Mouse (Mus musculus) MEL (cell line): Measurements from ENCODE around the gene Tspan9.

Source experiments
- E2F4 ChIP-seq: IDR thresholded peaks from 2 replicates; pipeline ENCODE4 v1.6.1; 2011; ENCODE audit warnings: low read depth, low read length, improper control_type of control experiment, borderline replicate concordance
- GATA1 ChIP-seq: IDR thresholded peaks from 2 replicates; pipeline ENCODE4 v1.6.1; 2011; ENCODE audit warnings: low read depth, low read length, improper control_type of control experiment
- JUND ChIP-seq: IDR thresholded peaks from 2 replicates; pipeline ENCODE4 v1.6.1; 2011; ENCODE audit warnings: low read depth, mild to moderate bottlenecking, improper control_type of control experiment, low read length
- MAX ChIP-seq: IDR thresholded peaks from 2 replicates; pipeline ENCODE4 v1.6.1; 2011; ENCODE audit warnings: low read length, improper control_type of control experiment
- POLR2A ChIP-seq, 2 experiments: IDR thresholded peaks; 2 replicates each; pipeline ENCODE4 v1.6.1; 2011 to 2012; ENCODE audit warnings: low read length in 2 of 2, mild to moderate bottlenecking in 2 of 2, control low read depth in 1 of 2, improper control_type of control experiment in 1 of 2, low read depth in 1 of 2, moderate library complexity in 1 of 2; ENCODE audit not compliant: control insufficient read depth in 1 of 2, insufficient read depth in 1 of 2, poor library complexity in 1 of 2
- POLR2AphosphoS2 ChIP-seq: IDR thresholded peaks from 2 replicates; pipeline ENCODE4 v1.6.1; 2011; ENCODE audit warnings: low read length, improper control_type of control experiment
- RAD21 ChIP-seq: IDR thresholded peaks from 2 replicates; pipeline ENCODE4 v1.6.1; 2011; ENCODE audit warnings: mild to moderate bottlenecking, low read depth, low read length, improper control_type of control experiment
- USF2 ChIP-seq, 2 experiments: IDR thresholded peaks; 2 replicates each; pipeline ENCODE4 v1.6.1; 2011 to 2012; ENCODE audit warnings: improper control_type of control experiment in 2 of 2, low read length in 2 of 2, borderline replicate concordance in 1 of 2, inconsistent platforms in 1 of 2, low read depth in 1 of 2, mild to moderate bottlenecking in 1 of 2; ENCODE audit not compliant: insufficient read depth in 1 of 2

DNA sequence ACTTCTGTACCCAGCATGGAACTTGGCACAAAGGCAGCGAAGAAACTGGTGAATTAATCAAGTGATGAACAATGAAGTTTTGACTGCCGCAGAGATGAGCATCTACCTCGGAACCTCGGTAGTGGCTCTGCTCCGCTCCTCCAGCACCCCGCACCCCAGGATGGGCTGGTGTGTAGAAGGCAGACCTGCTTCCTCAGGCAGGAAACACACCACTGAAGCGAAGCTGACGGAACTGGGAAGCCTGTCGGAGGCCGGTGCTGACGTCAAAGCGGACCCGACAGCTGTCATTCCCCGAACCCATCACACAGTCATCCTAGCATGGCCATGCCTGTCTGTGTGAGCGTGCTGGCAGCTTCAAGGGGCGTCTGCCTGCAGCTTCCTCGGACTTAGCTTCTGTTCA lies 131.6 kb downstream of the Tspan9 start:
- no peak for TF ChIP-seq GATA1
- no peak for TF ChIP-seq JUND
- no peak for TF ChIP-seq USF2 (IDR thresholded peaks at IDR 0.05; ENCODE audit: borderline replicate concordance in 1 of 2, insufficient read depth in 1 of 2, low read depth in 1 of 2, low read length in 2 of 2)
- TF ChIP-seq E2F4, result no peak
- no peak for TF ChIP-seq MAX
- no peak for TF ChIP-seq POLR2A (IDR thresholded peaks at IDR 0.05; ENCODE audit: control insufficient read depth in 1 of 2, insufficient read depth in 1 of 2, low read depth in 1 of 2, low read length in 2 of 2, poor library complexity in 1 of 2)
- no peak for TF ChIP-seq POLR2AphosphoS2
- TF ChIP-seq RAD21, result no peak
